Mouse (Mus musculus): ENCODE data around the gene Dolpp1.

DNA sequence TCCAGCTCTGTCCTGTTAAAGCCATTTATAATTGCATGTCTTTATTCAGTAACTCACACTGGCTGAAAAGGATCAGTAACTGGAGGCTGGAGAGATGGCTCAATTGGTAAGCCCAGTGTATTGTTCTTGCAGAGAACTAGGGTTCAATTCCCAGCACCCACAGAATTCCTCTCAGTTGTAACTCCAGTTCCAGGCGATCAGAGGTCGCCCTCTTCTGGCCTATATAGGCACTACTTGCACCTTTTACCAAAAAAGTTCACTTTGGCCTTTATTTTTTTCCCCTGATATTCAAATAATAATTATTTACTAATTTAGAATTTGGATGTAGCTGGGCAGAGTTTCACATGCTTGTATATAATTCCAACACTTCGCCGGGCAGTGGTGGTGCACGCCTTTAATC lies 29.2 kb upstream of the Dolpp1 start:
- no peak for TF ChIP-seq GATA1 (IDR thresholded peaks at IDR 0.05; ENCODE audit: low read length)
- TF ChIP-seq TAL1 (IDR thresholded peaks at IDR 0.05; ENCODE audit: low read length), result no peak
